Mouse (Mus musculus): ENCODE data around the gene Mta2. TPM values are rescaled to one million over a fixed set of nuclear protein-coding genes. Genes with fewer than 3 reads are reported as not detected.

Mta2 gene
- polyA plus RNA-seq, 1 experiment = 102 TPM

DNA sequence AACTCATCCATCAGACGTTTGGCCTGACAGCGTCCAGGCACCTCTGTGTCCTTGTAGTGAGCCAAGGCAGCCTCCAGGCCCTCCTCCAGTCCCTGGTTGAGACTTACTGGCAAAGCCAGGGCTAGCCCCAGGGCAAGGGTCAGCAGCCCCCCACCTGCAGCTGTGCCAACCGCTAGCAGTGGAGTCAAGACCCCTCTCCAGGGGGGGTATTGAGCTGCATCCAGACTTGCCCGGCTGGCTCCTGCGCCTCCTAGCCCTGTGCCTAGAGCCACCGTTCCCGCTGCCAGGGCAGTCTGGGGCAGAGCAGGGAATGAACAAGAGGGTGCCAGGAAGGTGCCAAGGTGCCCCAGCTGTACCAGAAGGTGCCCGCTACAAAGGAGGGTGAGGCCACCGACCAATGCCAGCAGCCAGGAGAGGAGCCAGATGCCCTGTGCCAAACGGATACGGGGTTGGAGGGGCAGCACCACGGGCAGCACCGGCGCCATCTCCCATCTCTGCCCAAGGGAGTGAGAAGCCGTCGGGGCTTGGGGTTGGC is 12.9 kb upstream of the Mta2 start:
- Histone ChIP-seq H3K4me3 (ENCODE audit: insufficient read depth, low read length) (peak overlapping the region; percentile 84; the same call in 1 of the 2 replicates), H3K4me1 (ENCODE audit: control insufficient read depth, insufficient read depth, low read length) (peaks cover 3% of the 10 kb centered on the region; the same call in 1 of the 2 replicates), H3K27ac (ENCODE audit: insufficient read depth, low read length) (no peak overlapping the region)
- TF ChIP-seq CTCF (IDR thresholded peaks at IDR 0.05; ENCODE audit: borderline replicate concordance, insufficient read depth, low read length) (no peak), POLR2A (IDR thresholded peaks at IDR 0.05; ENCODE audit: low read depth, low read length) (no peak; the same call in 1 of the 2 replicates)

DNA sequence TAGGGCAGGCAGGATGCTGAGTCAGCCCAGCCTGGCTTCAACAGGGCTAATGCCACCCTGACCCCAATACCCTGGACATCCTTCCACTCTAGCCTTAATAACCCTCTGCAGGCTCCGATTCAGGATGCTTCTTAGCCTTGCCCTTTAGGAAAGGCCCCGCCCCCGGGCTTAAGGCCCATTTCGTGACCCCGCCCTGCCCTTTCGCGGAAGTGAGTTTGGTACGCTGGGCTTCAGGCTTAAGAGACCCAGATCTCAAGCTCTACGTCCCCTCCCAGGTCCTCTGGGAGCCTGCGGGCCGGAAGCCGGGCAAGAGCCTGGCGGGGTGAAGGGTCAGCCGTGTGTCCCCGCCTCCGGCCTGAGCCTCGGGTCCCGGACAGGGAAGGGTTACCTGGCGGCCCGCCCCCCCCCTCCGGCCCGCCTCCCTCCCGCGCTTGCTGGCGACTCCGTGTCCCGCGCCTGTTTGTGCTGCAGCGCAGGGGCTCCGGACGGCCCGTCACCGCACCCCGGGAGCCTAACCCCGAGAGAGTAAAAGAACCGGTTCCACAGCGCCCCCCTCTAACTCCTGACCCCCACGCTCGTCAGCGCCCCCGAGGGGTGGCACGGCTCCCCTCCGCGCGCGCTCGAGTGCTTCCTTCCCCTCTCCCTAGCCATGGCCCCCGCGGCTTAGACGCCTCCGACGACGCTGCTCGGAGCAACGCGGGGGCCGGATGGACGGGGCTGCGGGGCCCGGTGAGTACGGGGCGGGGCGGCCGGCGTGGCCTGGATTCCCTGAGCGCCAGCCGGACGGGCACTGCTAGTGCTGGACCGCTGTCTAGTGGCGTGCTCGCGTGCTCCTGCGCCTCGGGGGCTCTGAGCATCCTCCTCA is 12.2 kb upstream of the Mta2 start, which contains the start of the genes Rom1 and Eml3:
Gene Rom1, minus strand, starts transcription at position 133 of the 865 bp plus-strand sequence.
Gene Eml3, plus strand, starts transcription at position 329 of the 865 bp plus-strand sequence.
- peaks cover 3% of the 10 kb centered on the region; the same call in 1 of the 2 replicates for H3K4me1 ChIP-seq (ENCODE audit: control insufficient read depth, insufficient read depth, low read length)
- 0 out of 2 replicates have a peak, but pooled peaks have one; percentile 10 for TF ChIP-seq CTCF (IDR thresholded peaks at IDR 0.05; ENCODE audit: borderline replicate concordance, insufficient read depth, low read length)
- TF ChIP-seq POLR2A (IDR thresholded peaks at IDR 0.05; ENCODE audit: low read depth, low read length) = peak; percentile 56
- H3K27ac ChIP-seq (ENCODE audit: insufficient read depth, low read length) = peak within 1 kb of the TSS; percentile 23; the same call in 1 of the 2 replicates
- H3K4me3 ChIP-seq (ENCODE audit: insufficient read depth, low read length) = peak within 1 kb of the TSS; percentile 84

GRCm38 (mm10) chr19:8930117-8930516 is 11.6 kb upstream of the Mta2 start:
- Histone ChIP-seq H3K4me1 (ENCODE audit: control insufficient read depth, insufficient read depth, low read length) (peaks cover 3% of the 10 kb centered on the region; the same call in 1 of the 2 replicates), H3K4me3 (ENCODE audit: insufficient read depth, low read length) (peak overlapping the region; percentile 84), H3K27ac (ENCODE audit: insufficient read depth, low read length) (no peak overlapping the region)
- no peak for TF ChIP-seq POLR2A (IDR thresholded peaks at IDR 0.05; ENCODE audit: low read depth, low read length)
- TF ChIP-seq CTCF (IDR thresholded peaks at IDR 0.05; ENCODE audit: borderline replicate concordance, insufficient read depth, low read length) = no peak

DNA sequence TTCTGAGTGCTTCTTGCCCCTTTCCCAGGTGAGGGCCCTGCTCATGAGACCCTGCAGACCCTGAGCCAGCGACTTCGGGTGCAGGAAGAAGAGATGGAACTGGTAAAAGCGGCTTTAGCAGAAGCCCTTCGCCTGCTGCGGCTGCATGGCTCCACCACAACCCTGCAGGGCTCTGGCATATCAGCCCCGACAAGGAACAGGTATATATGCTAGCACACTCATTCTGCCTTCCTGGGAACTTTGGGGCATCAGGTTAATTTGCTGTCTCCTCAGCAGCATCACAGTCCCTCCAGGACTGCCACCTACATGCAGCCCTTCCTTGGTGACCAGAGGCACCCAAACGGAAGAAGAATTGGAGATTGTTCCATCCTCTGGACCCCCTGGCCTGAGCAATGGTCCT is 10.9 kb upstream of the Mta2 start:
- Histone ChIP-seq H3K4me1 (ENCODE audit: control insufficient read depth, insufficient read depth, low read length) (peaks cover 3% of the 10 kb centered on the region; the same call in 1 of the 2 replicates), H3K27ac (ENCODE audit: insufficient read depth, low read length) (no peak overlapping the region), H3K4me3 (ENCODE audit: insufficient read depth, low read length) (peak overlapping the region; percentile 84)
- TF ChIP-seq CTCF (IDR thresholded peaks at IDR 0.05; ENCODE audit: borderline replicate concordance, insufficient read depth, low read length) = no peak
- TF ChIP-seq POLR2A (IDR thresholded peaks at IDR 0.05; ENCODE audit: low read depth, low read length) = no peak

- Histone ChIP-seq H3K27ac (ENCODE audit: insufficient read depth, low read length) (no peak overlapping the region), H3K4me3 (ENCODE audit: insufficient read depth, low read length) (no peak overlapping the region), H3K4me1 (ENCODE audit: control insufficient read depth, insufficient read depth, low read length) (peaks cover 4% of the 10 kb centered on the region; the same call in 1 of the 2 replicates)
- TF ChIP-seq CTCF (IDR thresholded peaks at IDR 0.05; ENCODE audit: borderline replicate concordance, insufficient read depth, low read length) (no peak), POLR2A (IDR thresholded peaks at IDR 0.05; ENCODE audit: low read depth, low read length) (no peak)
These were observed 4.9 kb upstream of the Mta2 start for GRCm38 (mm10) chr19:8936736-8937135.

DNA sequence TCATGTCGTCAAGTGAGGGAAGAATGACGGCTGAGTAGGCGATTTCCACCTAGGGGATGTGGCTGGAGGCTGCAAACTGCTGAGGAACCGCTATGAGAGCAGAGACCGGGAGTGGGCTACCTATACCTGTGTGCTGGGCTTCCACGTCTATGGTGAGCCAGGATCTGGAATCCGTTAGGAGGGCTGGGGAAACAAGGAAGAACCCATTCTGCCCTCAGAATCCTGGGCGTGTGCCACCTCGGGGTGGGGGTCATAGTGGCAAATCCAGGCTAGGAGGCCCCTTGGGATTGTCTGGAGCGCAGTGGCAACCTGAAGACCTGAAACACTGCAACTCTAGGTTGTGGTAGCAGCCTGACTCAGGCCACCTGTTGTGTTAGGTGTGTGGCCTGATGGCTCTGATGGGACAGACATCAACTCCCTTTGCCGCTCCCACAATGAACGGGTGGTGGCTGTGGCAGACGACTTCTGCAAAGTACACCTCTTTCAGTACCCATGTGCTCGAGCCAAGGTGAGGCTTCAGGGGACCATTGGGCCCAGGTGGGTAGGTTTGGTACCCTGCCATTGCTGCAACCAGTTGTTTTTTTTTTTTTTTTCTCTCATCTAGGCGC is 1.0 kb upstream of the Mta2 start:
- Histone ChIP-seq H3K4me1 (ENCODE audit: control insufficient read depth, insufficient read depth, low read length) (peaks cover 6% of the 10 kb centered on the region), H3K27ac (ENCODE audit: insufficient read depth, low read length) (no peak overlapping the region), H3K4me3 (ENCODE audit: insufficient read depth, low read length) (no peak overlapping the region)
- TF ChIP-seq POLR2A (IDR thresholded peaks at IDR 0.05; ENCODE audit: low read depth, low read length) (no peak), CTCF (IDR thresholded peaks at IDR 0.05; ENCODE audit: borderline replicate concordance, insufficient read depth, low read length) (no peak)

DNA sequence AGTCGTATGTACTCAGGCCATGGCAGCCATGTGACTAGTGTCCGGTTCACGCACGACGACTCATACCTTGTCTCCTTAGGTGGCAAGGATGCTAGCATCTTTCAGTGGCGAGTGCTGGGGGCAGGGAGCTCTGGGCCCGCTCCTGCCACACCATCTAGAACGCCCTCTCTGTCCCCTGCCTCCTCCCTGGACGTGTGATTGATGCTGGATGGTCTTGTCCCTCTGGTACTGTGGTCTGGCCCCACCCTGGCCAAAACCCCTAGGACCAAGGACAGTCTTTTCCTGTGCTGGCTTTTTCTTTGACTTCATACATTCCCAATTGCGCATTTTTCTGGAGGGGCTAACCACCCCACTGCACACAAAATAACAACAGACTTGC is 550 bp upstream of the Mta2 start:
- Histone ChIP-seq H3K4me1 (ENCODE audit: control insufficient read depth, insufficient read depth, low read length) (peaks cover 6% of the 10 kb centered on the region), H3K4me3 (ENCODE audit: insufficient read depth, low read length) (peak overlapping the region; percentile 24)

GRCm38 (mm10) chr19:8942276-8942964 is 745 bp downstream of the Mta2 start:
- no peak for TF ChIP-seq POLR2A (IDR thresholded peaks at IDR 0.05; ENCODE audit: low read depth, low read length)
- TF ChIP-seq CTCF (IDR thresholded peaks at IDR 0.05; ENCODE audit: borderline replicate concordance, insufficient read depth, low read length) = no peak
- peak overlapping the region; percentile 55 for H3K4me3 ChIP-seq (ENCODE audit: insufficient read depth, low read length)
- H3K4me1 ChIP-seq (ENCODE audit: control insufficient read depth, insufficient read depth, low read length) = peaks cover 6% of the 10 kb centered on the region
- H3K27ac ChIP-seq (ENCODE audit: insufficient read depth, low read length) = peak overlapping the region; percentile 72

More for the DNA sequence above, 550 bp upstream of the Mta2 start:
- no peak overlapping the region for H3K27ac ChIP-seq (ENCODE audit: insufficient read depth, low read length)
- TF ChIP-seq CTCF (IDR thresholded peaks at IDR 0.05; ENCODE audit: borderline replicate concordance, insufficient read depth, low read length) (no peak), POLR2A (IDR thresholded peaks at IDR 0.05; ENCODE audit: low read depth, low read length) (no peak)

DNA sequence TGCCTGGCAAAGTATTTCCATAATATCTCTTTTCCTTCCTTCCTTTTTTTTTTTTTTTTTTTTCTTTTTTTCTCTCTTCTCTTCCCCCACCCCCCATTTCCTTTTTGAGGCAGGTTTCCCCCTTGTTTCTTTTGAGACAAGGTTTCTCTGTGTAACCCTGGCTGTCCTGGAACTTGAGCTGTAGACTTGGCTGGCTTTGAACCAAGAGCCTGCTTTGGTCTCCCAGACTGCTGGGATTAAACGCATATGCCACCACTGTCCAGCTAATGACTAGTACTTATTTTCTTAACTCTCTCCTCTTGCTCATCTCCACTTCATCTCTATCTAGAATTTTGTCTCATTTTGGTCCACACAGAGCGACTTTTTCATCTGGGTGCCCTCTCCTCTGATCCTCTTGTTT is 1.4 kb downstream of the Mta2 start:
- Histone ChIP-seq H3K4me1 (ENCODE audit: control insufficient read depth, insufficient read depth, low read length) (peaks cover 6% of the 10 kb centered on the region), H3K27ac (ENCODE audit: insufficient read depth, low read length) (no peak overlapping the region), H3K4me3 (ENCODE audit: insufficient read depth, low read length) (peak overlapping the region; percentile 55)
- TF ChIP-seq CTCF (IDR thresholded peaks at IDR 0.05; ENCODE audit: borderline replicate concordance, insufficient read depth, low read length) = no peak
- no peak for TF ChIP-seq POLR2A (IDR thresholded peaks at IDR 0.05; ENCODE audit: low read depth, low read length)
